Mouse (Mus musculus): ENCODE results near the gene Sox15. TPM values are rescaled to one million over a fixed set of nuclear protein-coding genes. Genes with fewer than 3 reads are reported as not detected.

Gene Sox15
- polyA plus RNA-seq, 1 experiment = 0.09 TPM

GRCm38 (mm10) chr11:69687061-69687460 is 31.9 kb downstream of the Sox15 start:
- Histone ChIP-seq H3K27ac (ENCODE audit: insufficient read depth, low read length) (no peak overlapping the region), H3K27me3 (ENCODE audit: control insufficient read depth, insufficient read depth, low read length) (no peaks in the 10 kb centered on the region), H3K36me3 (ENCODE audit: control insufficient read depth, insufficient read depth, low read length) (no peaks in the 10 kb centered on the region), H3K4me3 (ENCODE audit: extremely low read depth, insufficient read depth, insufficient read length) (no peak overlapping the region), H3K4me1 (ENCODE audit: control insufficient read depth, insufficient read depth, insufficient read length) (no peaks in the 10 kb centered on the region)
- WGBS = 90% methylated on average over 5 of the region's 5 CpGs
- DNase-seq (ENCODE audit: low read depth in 1 of 2, low spot score in 2 of 2) = no peak
- TF ChIP-seq CTCF (IDR thresholded peaks at IDR 0.05; ENCODE audit: extremely low read depth, insufficient read depth, insufficient read length, insufficient replicate concordance) (no peak), POLR2A (IDR thresholded peaks at IDR 0.05; ENCODE audit: low read depth, low read length) (no peak)

- Histone ChIP-seq H3K4me1 (ENCODE audit: control insufficient read depth, insufficient read depth, insufficient read length) (no peaks in the 10 kb centered on the region), H3K36me3 (ENCODE audit: control insufficient read depth, insufficient read depth, low read length) (no peaks in the 10 kb centered on the region), H3K4me3 (ENCODE audit: extremely low read depth, insufficient read depth, insufficient read length) (no peak overlapping the region), H3K27me3 (ENCODE audit: control insufficient read depth, insufficient read depth, low read length) (no peaks in the 10 kb centered on the region), H3K27ac (ENCODE audit: insufficient read depth, low read length) (0 out of 2 replicates have a peak overlapping the region, but pooled peaks have one; percentile 53)
- TF ChIP-seq CTCF (IDR thresholded peaks at IDR 0.05; ENCODE audit: extremely low read depth, insufficient read depth, insufficient read length, insufficient replicate concordance) = no peak
- no peak for DNase-seq (ENCODE audit: low read depth in 1 of 2, low spot score in 2 of 2)
- WGBS = 96% methylated on average over 1 of the region's 1 CpGs
These were observed 34.8 kb downstream of the Sox15 start for GRCm38 (mm10) chr11:69689891-69690290.

GRCm38 (mm10) chr11:69692196-69692811 is 37.2 kb downstream of the Sox15 start:
- no peak for TF ChIP-seq POLR2A (IDR thresholded peaks at IDR 0.05; ENCODE audit: low read depth, low read length)
- TF ChIP-seq CTCF (IDR thresholded peaks at IDR 0.05; ENCODE audit: extremely low read depth, insufficient read depth, insufficient read length, insufficient replicate concordance) = no peak
- H3K27ac ChIP-seq (ENCODE audit: insufficient read depth, low read length) = no peak overlapping the region
- peaks cover 7% of the 10 kb centered on the region for H3K27me3 ChIP-seq (ENCODE audit: control insufficient read depth, insufficient read depth, low read length)
- no peaks in the 10 kb centered on the region for H3K36me3 ChIP-seq (ENCODE audit: control insufficient read depth, insufficient read depth, low read length)
- WGBS = 59% methylated on average over 9 of the region's 9 CpGs
- peaks cover 3% of the 10 kb centered on the region for H3K4me1 ChIP-seq (ENCODE audit: control insufficient read depth, insufficient read depth, insufficient read length)
- no peak overlapping the region for H3K4me3 ChIP-seq (ENCODE audit: extremely low read depth, insufficient read depth, insufficient read length)
- no peak for DNase-seq (ENCODE audit: low read depth in 1 of 2, low spot score in 2 of 2)

- Histone ChIP-seq H3K27me3 (ENCODE audit: control insufficient read depth, insufficient read depth, low read length) (peaks cover 7% of the 10 kb centered on the region), H3K4me3 (ENCODE audit: extremely low read depth, insufficient read depth, insufficient read length) (no peak overlapping the region), H3K27ac (ENCODE audit: insufficient read depth, low read length) (no peak overlapping the region), H3K4me1 (ENCODE audit: control insufficient read depth, insufficient read depth, insufficient read length) (peaks cover 3% of the 10 kb centered on the region), H3K36me3 (ENCODE audit: control insufficient read depth, insufficient read depth, low read length) (no peaks in the 10 kb centered on the region)
- TF ChIP-seq CTCF (IDR thresholded peaks at IDR 0.05; ENCODE audit: extremely low read depth, insufficient read depth, insufficient read length, insufficient replicate concordance) (no peak), POLR2A (IDR thresholded peaks at IDR 0.05; ENCODE audit: low read depth, low read length) (no peak)
- no peak for DNase-seq (ENCODE audit: low read depth in 1 of 2, low spot score in 2 of 2)
- 92% methylated on average over 6 of the region's 6 CpGs for WGBS
These were observed 37.7 kb downstream of the Sox15 start for GRCm38 (mm10) chr11:69692863-69693262.

- Histone ChIP-seq H3K27ac (ENCODE audit: insufficient read depth, low read length) (no peak overlapping the region), H3K36me3 (ENCODE audit: control insufficient read depth, insufficient read depth, low read length) (no peaks in the 10 kb centered on the region), H3K27me3 (ENCODE audit: control insufficient read depth, insufficient read depth, low read length) (peaks cover 7% of the 10 kb centered on the region), H3K4me1 (ENCODE audit: control insufficient read depth, insufficient read depth, insufficient read length) (peaks cover 3% of the 10 kb centered on the region), H3K4me3 (ENCODE audit: extremely low read depth, insufficient read depth, insufficient read length) (no peak overlapping the region)
- no peak for DNase-seq (ENCODE audit: low read depth in 1 of 2, low spot score in 2 of 2)
- 58% methylated on average over 11 of the region's 11 CpGs for WGBS
- TF ChIP-seq CTCF (IDR thresholded peaks at IDR 0.05; ENCODE audit: extremely low read depth, insufficient read depth, insufficient read length, insufficient replicate concordance) (no peak), POLR2A (IDR thresholded peaks at IDR 0.05; ENCODE audit: low read depth, low read length) (no peak)
These were observed 38.4 kb downstream of the Sox15 start for GRCm38 (mm10) chr11:69693421-69693965.

GRCm38 (mm10) chr11:69695046-69695360 is 39.9 kb downstream of the Sox15 start:
- 79% methylated on average over 6 of the region's 6 CpGs for WGBS
- no peaks in the 10 kb centered on the region for H3K36me3 ChIP-seq (ENCODE audit: control insufficient read depth, insufficient read depth, low read length)
- H3K27ac ChIP-seq (ENCODE audit: insufficient read depth, low read length) = peak overlapping the region; percentile 85
- H3K27me3 ChIP-seq (ENCODE audit: control insufficient read depth, insufficient read depth, low read length) = peaks cover 7% of the 10 kb centered on the region
- DNase-seq (ENCODE audit: low read depth in 1 of 2, low spot score in 2 of 2) = no peak
- H3K4me3 ChIP-seq (ENCODE audit: extremely low read depth, insufficient read depth, insufficient read length) = peak overlapping the region; percentile 46
- TF ChIP-seq POLR2A (IDR thresholded peaks at IDR 0.05; ENCODE audit: low read depth, low read length) (no peak), CTCF (IDR thresholded peaks at IDR 0.05; ENCODE audit: extremely low read depth, insufficient read depth, insufficient read length, insufficient replicate concordance) (no peak)
- H3K4me1 ChIP-seq (ENCODE audit: control insufficient read depth, insufficient read depth, insufficient read length) = peaks cover 3% of the 10 kb centered on the region
